Mouse (Mus musculus): ENCODE results near the gene Dpysl4. TPM values are rescaled to one million over a fixed set of nuclear protein-coding genes. Genes with fewer than 3 reads are reported as not detected.
A peak's percentile ranks its signal among the peaks of the same experiment; 100 is the strongest.

Dpysl4 gene
- total RNA-seq (2017) = not detected in 2 replicates

GRCm38 (mm10) chr7:139085629-139086194, at the start of gene Dpysl4:
TSS of gene Dpysl4 (plus strand) at chr7:139086001.
- no peak for ATAC-seq (replicated peaks; ENCODE audit: low read depth, poor library complexity, severe bottlenecking)

DNA sequence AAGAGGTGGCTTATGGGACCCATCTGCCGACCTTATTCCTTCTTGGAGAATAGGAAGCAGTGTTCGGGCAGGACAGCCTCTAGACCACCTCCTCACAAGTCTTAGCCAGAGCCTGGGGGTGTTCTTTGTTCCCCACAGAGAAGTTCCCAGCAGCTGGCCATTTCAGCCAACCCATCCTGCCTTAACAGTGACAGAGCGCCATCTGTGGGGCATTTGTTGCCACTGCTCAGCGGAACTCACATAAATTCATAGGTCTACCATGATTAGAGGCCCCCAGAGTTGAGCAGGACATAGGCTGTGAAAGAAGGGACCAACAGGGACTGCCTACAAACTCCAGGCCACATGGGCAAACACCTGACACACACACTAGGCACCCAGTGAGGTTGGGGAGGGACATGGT, 22.4 kb upstream of the Dpysl4 start:
- peak; percentile 43; the same call in 1 of the 2 replicates for ATAC-seq (replicated peaks; ENCODE audit: low read depth, poor library complexity, severe bottlenecking)

- ATAC-seq (replicated peaks; ENCODE audit: low read depth, poor library complexity, severe bottlenecking) = peak; percentile 87
These were observed 17.6 kb upstream of the Dpysl4 start for GRCm38 (mm10) chr7:139068182-139068623.

DNA sequence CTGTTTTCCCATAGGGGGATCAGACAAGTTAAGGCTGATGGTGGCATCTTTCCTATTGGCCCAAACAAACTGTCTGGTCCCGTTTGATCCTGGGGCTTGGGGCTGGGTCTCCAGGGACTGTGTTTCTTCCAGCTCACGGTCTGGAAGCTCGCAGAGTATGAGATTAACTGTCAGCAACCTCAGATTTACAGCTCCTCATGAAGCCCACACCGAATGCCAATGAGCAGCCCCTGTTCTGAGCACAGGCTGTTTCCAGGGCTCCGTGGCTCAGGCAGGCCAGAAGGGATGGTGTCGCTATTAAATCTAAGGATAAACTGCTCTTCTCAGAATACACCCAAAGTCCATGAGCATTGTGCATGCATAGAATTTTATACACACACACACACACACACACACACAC, 11.6 kb upstream of the Dpysl4 start:
- ATAC-seq (replicated peaks; ENCODE audit: low read depth, poor library complexity, severe bottlenecking) = no peak

DNA sequence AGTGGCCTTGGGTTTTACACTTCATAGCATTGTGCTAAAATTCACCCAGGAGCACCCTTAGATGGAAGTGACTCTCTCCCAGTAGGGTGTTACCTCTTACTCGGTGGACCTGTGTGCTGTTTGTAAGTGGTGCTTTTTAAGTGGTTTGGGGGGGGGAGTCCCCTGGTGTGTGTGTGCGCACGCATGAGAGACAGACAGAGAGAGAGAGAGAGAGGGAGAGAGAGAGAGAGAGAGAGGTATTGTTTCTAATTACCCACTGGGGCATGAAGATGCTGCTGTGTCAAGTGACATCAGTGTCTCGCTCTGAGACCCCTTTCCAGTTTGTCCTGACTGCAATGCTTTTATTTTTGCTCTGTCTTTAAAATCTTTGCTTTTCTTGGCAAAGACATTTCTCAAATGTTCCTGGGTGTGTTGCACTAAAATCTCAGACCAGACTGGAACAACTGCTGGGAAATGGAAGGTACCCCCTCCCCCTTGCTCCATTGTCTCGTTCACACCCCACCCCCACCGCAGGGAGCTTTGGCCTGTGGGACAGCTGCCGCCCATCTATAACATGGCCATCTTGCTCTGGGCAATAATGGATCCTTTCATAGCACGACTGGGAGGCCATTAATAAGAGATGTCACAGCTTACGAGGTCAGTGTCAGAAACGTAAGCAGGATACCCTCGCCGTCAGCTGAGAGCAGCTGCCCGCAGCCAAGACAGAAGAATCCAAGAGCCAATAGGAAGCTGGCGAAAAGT, 10.6 kb upstream of the Dpysl4 start:
- ATAC-seq (replicated peaks; ENCODE audit: low read depth, poor library complexity, severe bottlenecking) = no peak

DNA sequence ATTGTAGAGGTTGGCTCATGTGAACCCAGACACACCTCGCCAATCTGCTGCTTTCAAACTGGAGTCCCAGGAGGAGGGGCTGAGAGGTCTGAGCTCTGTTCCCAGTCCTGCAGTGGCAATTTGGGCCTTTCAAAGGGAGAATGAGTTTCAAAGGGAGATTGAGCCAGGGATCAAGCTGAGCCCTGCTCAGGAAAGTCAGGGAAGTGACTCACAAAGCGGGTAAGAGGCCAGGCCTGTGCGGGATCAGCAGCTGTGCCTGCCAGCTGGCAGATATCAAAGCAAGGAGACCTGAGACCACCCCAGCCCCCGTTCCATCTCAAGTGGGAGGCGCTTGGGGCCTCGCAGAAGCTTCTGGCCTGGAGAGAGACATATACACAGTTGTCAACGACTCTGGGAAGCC, 8.5 kb upstream of the Dpysl4 start:
- no peak for ATAC-seq (replicated peaks; ENCODE audit: low read depth, poor library complexity, severe bottlenecking)

GRCm38 (mm10) chr7:139078181-139078580, 7.6 kb upstream of the Dpysl4 start:
- ATAC-seq (replicated peaks; ENCODE audit: low read depth, poor library complexity, severe bottlenecking) = no peak

DNA sequence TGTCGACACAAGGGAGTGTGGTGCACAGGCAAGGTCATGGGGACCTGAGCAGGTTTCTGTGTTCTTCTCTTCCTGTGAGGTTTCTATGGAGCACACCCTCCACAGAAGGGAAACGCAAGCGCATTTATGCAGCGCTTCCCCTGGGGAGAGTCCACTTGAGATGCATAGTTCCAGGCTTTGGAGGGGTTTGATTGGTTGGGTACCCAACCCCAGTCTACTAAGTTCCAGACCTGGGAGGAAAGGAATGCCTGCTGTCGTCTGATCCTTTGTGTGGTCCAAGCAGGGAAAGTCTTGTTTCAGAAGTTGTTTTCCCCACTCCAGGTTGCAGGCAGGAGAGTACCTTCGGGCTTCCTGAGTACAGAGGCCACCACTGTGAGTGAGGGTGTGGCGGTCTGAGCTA, 6.7 kb upstream of the Dpysl4 start:
- no peak for ATAC-seq (replicated peaks; ENCODE audit: low read depth, poor library complexity, severe bottlenecking)

GRCm38 (mm10) chr7:139080714-139081113, 5.1 kb upstream of the Dpysl4 start:
- ATAC-seq (replicated peaks; ENCODE audit: low read depth, poor library complexity, severe bottlenecking) = no peak

DNA sequence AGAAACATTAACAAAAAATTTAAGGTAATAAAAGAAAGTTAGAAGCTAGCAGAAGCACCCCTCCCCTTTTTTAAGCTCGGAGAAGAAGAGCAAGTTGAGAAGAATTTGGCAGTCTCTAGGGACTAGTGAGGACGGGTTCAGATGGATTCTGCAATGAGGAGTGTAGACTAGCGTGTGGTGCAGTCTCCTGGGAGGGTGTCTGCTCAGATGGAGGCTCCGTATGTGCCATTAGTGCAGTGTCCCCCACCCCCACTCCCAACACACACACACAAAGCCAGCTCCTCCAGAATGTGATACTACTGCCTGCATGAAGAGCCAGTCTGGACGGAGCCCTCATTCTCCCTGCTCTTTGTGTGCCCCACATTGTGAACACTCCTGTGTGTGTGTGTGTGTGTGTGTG, 4.6 kb upstream of the Dpysl4 start:
- no peak for ATAC-seq (replicated peaks; ENCODE audit: low read depth, poor library complexity, severe bottlenecking)

- ATAC-seq (replicated peaks; ENCODE audit: low read depth, poor library complexity, severe bottlenecking) = no peak
These were observed 3.5 kb upstream of the Dpysl4 start for GRCm38 (mm10) chr7:139082281-139082680.

DNA sequence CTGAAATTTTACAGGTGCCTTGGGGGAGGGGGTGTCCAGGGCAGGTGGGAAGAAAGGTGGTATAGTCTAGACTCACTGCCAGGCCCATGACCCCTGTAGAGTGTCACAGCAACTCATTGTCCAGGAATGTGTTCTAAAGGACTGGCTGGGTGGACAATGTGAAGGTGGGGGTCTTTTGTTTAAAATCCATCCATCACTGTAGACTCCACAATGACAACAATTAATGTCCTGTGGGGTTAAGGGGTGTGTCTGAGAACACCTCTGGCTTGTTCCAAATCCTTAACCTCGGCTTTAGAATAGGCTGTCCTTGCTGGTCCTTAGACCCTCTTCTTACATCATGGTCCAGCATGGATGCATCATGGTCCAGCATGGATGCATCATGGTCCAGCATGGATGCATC, 1.5 kb upstream of the Dpysl4 start:
- no peak for ATAC-seq (replicated peaks; ENCODE audit: low read depth, poor library complexity, severe bottlenecking)

- no peak for ATAC-seq (replicated peaks; ENCODE audit: low read depth, poor library complexity, severe bottlenecking)
These were observed 676 bp downstream of the Dpysl4 start for GRCm38 (mm10) chr7:139086195-139087158.

DNA sequence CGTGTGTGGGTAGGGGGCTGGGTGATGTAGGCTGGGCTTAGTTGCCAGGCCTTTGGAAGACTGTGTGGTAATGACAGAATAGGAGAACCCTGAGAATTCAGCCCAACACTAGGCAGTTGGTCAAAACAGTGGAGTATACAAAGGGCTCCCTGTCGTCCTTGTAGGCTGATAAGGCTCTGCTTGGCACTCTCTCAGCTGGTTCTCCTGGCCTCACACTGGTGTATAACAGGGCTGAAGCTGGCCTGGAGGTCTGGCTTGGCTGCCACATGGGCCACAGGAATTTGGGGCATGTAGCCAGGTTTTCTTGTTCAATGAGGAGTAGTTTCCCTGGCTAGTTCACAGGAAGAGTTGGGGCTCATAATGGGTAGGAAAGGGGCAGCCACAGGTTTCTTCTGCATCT, 2.0 kb downstream of the Dpysl4 start:
- ATAC-seq (replicated peaks; ENCODE audit: low read depth, poor library complexity, severe bottlenecking) = no peak

DNA sequence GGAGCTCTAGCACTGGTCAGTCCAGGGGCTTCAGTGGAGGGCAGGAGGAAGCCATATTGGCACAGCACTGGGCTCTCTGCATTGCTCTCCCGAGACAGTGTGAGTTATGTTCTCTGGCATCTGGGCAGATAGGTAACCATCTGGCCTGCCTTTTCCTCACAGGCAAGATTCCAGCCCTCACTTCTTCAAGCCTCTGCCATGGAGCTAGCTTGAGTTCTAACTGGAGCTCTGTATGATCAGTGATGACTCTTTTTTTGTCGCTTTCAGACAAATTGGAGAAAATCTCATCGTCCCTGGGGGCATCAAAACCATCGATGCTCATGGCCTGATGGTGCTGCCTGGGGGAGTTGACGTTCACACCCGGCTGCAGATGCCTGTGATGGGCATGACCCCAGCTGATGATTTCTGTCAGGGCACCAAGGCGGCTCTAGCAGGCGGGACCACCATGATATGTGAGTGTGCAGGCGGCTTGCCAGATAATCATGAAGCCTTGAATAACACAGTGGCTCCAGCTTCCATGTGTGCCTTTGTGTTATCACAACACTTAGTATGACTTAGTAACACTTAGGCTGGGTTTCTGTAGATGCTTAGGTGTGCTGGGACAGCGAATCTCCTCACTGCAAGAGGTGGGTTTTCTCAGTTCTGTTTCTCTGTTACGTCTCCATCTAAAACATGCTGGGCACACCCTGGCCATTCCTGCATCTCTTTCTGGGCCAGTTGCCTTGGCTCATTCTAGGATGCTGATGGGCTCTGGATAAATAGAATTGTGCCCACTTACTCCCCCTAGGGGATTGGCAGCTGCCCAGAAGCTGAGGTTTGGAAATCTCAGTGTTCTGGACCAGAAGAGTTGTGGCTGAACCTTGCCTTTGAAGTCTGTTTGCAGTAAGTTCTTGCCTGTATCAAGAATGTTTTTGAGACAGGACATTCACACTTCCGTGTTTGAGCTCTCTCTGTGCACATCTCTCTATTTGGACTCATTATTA, 4.4 kb downstream of the Dpysl4 start:
- no peak for ATAC-seq (replicated peaks; ENCODE audit: low read depth, poor library complexity, severe bottlenecking)

GRCm38 (mm10) chr7:139091681-139092080, 5.9 kb downstream of the Dpysl4 start:
- no peak for ATAC-seq (replicated peaks; ENCODE audit: low read depth, poor library complexity, severe bottlenecking)

DNA sequence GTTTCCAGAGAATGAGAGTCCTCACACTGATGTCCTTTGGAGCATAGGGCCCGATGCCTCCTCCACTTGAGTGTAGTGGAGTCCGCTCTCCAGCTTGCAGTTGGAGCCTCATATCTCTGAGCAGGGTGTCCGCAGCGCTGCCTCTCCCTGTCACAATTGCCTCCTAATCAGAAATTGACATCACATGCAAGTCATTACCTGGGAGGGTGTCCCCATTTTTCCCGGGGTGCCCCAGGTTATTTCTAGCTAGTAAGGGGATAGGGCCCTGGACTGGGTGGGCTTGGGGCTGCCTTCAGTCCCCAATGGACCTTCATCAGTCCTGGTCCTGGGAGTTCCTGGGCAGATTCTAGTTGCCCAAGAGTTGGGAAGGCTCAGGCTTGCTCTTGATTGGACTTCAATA, 6.9 kb downstream of the Dpysl4 start:
- no peak for ATAC-seq (replicated peaks; ENCODE audit: low read depth, poor library complexity, severe bottlenecking)

DNA sequence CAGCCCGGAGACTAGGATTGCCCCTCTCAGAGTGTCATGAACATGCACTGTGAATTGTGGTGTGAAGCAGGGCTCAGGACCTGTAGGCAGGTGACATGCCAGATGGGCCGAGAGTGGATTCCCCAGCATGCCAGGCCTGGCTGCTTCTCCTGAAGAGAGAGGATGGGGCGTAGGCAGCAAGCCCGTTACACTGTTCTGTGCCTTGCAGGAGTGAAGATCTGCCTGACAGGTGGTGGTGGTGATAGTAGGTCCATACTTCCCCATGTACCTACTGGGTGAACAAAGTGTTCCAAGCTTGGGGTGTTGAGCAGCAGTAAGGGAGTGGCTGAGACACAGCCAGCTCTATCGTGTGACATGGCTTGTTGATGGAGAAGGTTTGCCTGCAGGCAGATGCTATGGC, 7.3 kb downstream of the Dpysl4 start:
- no peak for ATAC-seq (replicated peaks; ENCODE audit: low read depth, poor library complexity, severe bottlenecking)

DNA sequence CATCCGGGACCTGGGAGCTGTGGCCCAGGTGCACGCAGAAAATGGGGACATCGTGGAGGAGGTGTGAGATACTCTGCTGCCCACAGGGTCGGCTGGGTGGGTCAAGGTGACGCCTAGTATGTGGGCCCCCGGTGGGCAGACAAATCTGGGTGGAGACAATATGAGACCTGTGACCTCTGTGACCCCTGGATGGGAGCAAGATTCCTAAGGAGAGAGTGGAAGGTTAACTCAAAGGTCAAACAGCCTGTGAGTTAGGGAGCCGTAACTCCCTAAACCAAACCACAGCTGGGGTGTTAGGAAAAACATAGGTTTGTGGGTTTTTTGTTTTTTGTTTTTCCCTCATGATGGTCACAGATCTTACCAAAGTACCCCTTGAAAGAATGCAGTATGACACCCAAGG, 8.0 kb downstream of the Dpysl4 start:
- ATAC-seq (replicated peaks; ENCODE audit: low read depth, poor library complexity, severe bottlenecking) = no peak

DNA sequence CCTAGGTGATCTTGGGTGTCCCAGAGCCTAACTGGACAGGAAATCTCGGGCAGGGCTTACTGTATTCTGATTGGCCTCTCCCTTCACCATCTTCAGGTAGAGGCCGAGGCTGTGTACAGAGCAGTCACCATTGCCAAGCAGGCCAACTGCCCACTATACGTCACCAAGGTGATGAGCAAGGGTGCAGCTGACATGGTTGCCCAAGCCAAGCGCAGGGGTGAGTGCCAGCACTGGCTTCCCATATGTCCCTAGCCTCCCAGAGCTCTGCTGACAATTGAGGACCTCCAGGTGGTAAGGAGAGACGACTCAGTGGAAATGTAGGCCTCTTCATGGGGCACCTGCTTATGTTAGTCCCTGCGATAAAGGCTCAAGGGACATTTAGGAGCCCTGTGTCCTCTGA, 9.0 kb downstream of the Dpysl4 start:
- ATAC-seq (replicated peaks; ENCODE audit: low read depth, poor library complexity, severe bottlenecking) = no peak

Measured in common myeloid progenitor, adult 5-6 weeks (primary cell).